23 mouse cellular contexts compared by ENCODE assay signal in the genomic region with DNA sequence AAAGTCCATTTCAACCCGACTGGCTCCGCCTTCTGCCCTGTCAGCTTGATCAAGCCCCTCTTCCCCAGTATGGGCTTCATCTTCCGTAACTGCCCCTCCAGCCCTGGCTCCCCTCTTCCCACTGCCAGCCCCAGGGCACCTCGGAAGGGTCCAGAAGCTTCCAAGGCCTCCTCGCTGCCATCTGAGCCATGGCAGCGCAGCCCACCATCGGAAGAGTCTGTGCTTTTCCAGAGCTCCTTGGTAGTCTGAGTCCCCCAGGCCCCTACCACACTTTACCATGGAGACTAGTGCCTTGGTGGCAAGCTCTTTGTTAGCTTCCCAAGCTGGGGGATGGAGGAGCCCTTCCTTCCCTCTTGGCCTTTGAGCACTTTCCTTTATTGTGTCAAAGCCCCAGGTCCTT. TPM values are rescaled to one million over a fixed set of nuclear protein-coding genes. Genes with fewer than 3 reads are reported as not detected.
DNase-seq lines count a peak whose midpoint lies in the region; ATAC-seq and TF ChIP-seq lines count a peak whose summit lies in the region.
"Had no signal": no experiment of that assay in that cellular context is flagged by ENCODE, and none has a peak within 500 bp of the region (broad histone marks: within the 10 kb centered on the region; RNA-seq: fewer than 3 reads in every experiment).

No protein-coding gene starts in this region.

- H3K9me3 ChIP-seq in liver, embryonic 15.5 days (replicated peaks): no peaks in the 10 kb centered on the region
- H3K9me3 ChIP-seq: embryonic facial prominence, embryonic 13.5 days; embryonic facial prominence, embryonic 15.5 days; forebrain, embryonic 10.5 days; forebrain, embryonic 12.5 days had no signal

- no peaks in the 10 kb centered on the region for H3K27me3 ChIP-seq in liver, embryonic 15.5 days
- H3K27me3 ChIP-seq: embryonic facial prominence, embryonic 13.5 days; embryonic facial prominence, embryonic 15.5 days; forebrain, embryonic 12.5 days had no signal

- peak overlapping the region; percentile 76 for H3K27ac ChIP-seq in layer of hippocampus, adult 2 months
- H3K27ac ChIP-seq in liver, embryonic 15.5 days (replicated peaks): 0 out of 2 replicates have a peak overlapping the region, but pooled peaks have one; percentile 0
- H3K27ac ChIP-seq: embryonic facial prominence, embryonic 13.5 days; embryonic facial prominence, embryonic 15.5 days; forebrain, embryonic 10.5 days; forebrain, embryonic 12.5 days had no signal

- H3K4me1 ChIP-seq in liver, embryonic 15.5 days (replicated peaks): peaks cover 26% of the 10 kb centered on the region

- peaks cover 76% of the 10 kb centered on the region for H3K36me3 ChIP-seq in liver, embryonic 15.5 days (replicated peaks)
- H3K36me3 ChIP-seq: forebrain, embryonic 12.5 days had no signal

- no peak overlapping the region for H3K4me3 ChIP-seq in layer of hippocampus, adult 2 months
- no peak overlapping the region for H3K4me3 ChIP-seq in liver, embryonic 15.5 days (replicated peaks)
- H3K4me3 ChIP-seq: embryonic facial prominence, embryonic 13.5 days; embryonic facial prominence, embryonic 15.5 days; erythroblast, embryonic 14.5 days; forebrain, embryonic 10.5 days; forebrain, embryonic 12.5 days had no signal

- ATAC-seq in liver, embryonic 15.5 days (ENCODE audit: insufficient read depth): no peak
- ATAC-seq: forebrain, embryonic 14.5 days; forebrain, embryonic 16.5 days had no signal

- no peak overlapping the region for H3K4me2 ChIP-seq in liver, embryonic 15.5 days
- H3K4me2 ChIP-seq: embryonic facial prominence, embryonic 13.5 days; embryonic facial prominence, embryonic 15.5 days; forebrain, embryonic 12.5 days had no signal

- 92% methylated on average over 7 of the region's 7 CpGs for WGBS in liver, embryonic 15.5 days (ENCODE audit: insufficient replicate concordance)

- TF ChIP-seq CTCF in layer of hippocampus, adult 2 months (conservative IDR thresholded peaks at IDR 0.05): no peak

- peak; percentile 11 for DNase-seq in cerebellum, adult 9-11 months
- no peak for DNase-seq in cerebellum, postnatal 4 days (ENCODE audit: low spot score in 2 of 2)
- peak; percentile 91 for DNase-seq in heart, adult 11 months
- DNase-seq in heart, postnatal 4 days: no peak
- no peak for DNase-seq in layer of hippocampus, adult 2 months (ENCODE audit: low spot score in 2 of 2)
- DNase-seq in layer of hippocampus, adult 8-10 months (ENCODE audit: low spot score in 2 of 2): no peak
- DNase-seq in liver: no peak
- DNase-seq: adrenal gland, adult 2 months; adrenal gland, postnatal 10 days; adrenal gland, postnatal 25 days; cerebellum, adult 11 months; cerebellum, adult 18-20 months; cerebellum, adult 8-10 months; cerebellum, postnatal 14 days; embryo, embryonic 11 days had no signal

- no peak overlapping the region for H3K9ac ChIP-seq in liver, embryonic 15.5 days
- H3K9ac ChIP-seq: embryonic facial prominence, embryonic 13.5 days; embryonic facial prominence, embryonic 15.5 days; forebrain, embryonic 12.5 days had no signal

RNA-seq across cellular contexts. Expression of a gene that starts 3.8 kb away (rescaled TPM):
- 10 to 100 TPM; 57.1 to 60.5 TPM for total RNA-seq in heart, postnatal 4 days (2021)
- 10 to 100 TPM; 64.4 to 69.2 TPM for total RNA-seq in layer of hippocampus, adult 2 months (2021)
- total RNA-seq in layer of hippocampus, adult 8-10 months (2022): 10 to 100 TPM; 59.4 to 78.3 (median 73.1) TPM
- polyA plus RNA-seq in liver, embryonic 15.5 days (2015; fragmentation: Nextera tagmentation; extraction: Ambion mirVana): 39.2 and 40.6 TPM in 2 replicates

RNA-seq across cellular contexts. Expression of a gene that starts 33.2 kb away (rescaled TPM):
- total RNA-seq in heart, postnatal 4 days (2021): 100 to 1,000 TPM; 111 to 133 TPM
- 100 to 1,000 TPM; 170 to 176 TPM for total RNA-seq in layer of hippocampus, adult 2 months (2021)
- 100 to 1,000 TPM; 157 to 180 (median 166) TPM for total RNA-seq in layer of hippocampus, adult 8-10 months (2022)
- polyA plus RNA-seq in liver, embryonic 15.5 days (2015; fragmentation: Nextera tagmentation; extraction: Ambion mirVana): 66.6 and 67.5 TPM in 2 replicates

RNA-seq across cellular contexts. Expression of a gene that starts 43.9 kb away (rescaled TPM):
- total RNA-seq in heart, postnatal 4 days (2021): 10 to 100 TPM in 1 of 2 experiments, 1 to 10 TPM in 1; 8.4 to 11.5 TPM
- 1 to 10 TPM; 4.1 to 6.0 TPM for total RNA-seq in layer of hippocampus, adult 2 months (2021)
- 10 to 100 TPM in 1 of 4 experiments, 1 to 10 TPM in 3; 6.0 to 13.3 (median 7.4) TPM for total RNA-seq in layer of hippocampus, adult 8-10 months (2022)
- 75.3 and 78.9 TPM in 2 replicates for polyA plus RNA-seq in liver, embryonic 15.5 days (2015; fragmentation: Nextera tagmentation; extraction: Ambion mirVana)

Comparison
In these comparisons a context has a peak if more than half of its experiments do, and no peak if none do; other contexts are left out.
1. DNase-seq: peak in cerebellum, adult 9-11 months (single experiment) and heart, adult 11 months (single experiment); none in cerebellum, postnatal 4 days (0 of 2), heart, postnatal 4 days (single experiment), layer of hippocampus, adult 2 months (0 of 2), layer of hippocampus, adult 8-10 months (0 of 2) and liver (single experiment).